Mouse (Mus musculus): ENCODE data around the gene Prokr1. TPM values are rescaled to one million over a fixed set of nuclear protein-coding genes. Genes with fewer than 3 reads are reported as not detected.

The Prokr1 gene
- total and polyA plus RNA-seq, 3 experiments: 1.3 to 1.4 TPM; not detected in 1

DNA sequence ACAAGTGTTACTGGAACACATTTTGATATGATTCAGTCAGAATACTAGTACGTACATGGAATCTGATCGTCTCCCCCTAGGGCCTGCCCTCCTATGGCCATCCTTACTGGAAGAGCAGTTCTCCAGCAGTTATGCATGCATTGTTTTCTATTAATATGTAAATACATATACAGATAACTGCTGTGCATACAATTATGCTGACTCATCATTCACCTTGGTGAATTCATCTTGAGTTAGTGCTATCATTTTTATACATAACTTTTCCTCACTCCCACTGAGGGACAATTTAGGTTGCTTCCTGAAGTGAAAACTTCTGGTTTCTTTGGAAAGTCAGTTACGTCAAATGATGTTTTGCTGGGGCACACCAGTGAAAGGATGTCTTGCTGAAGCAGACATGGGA is 32.6 kb upstream of the Prokr1 start:
- Histone ChIP-seq H3K36me3 (ENCODE audit: control insufficient read depth in 1 of 2, insufficient read depth in 2 of 2, low read length in 2 of 2) (no peaks in the 10 kb centered on the region), H3K9ac (ENCODE audit: control insufficient read depth, low read depth, low read length, poor library complexity, severe bottlenecking) (no peak overlapping the region), H3K79me2 (ENCODE audit: control insufficient read depth, insufficient read depth, low read length, poor library complexity) (no peaks in the 10 kb centered on the region), H3K4me3 (ENCODE audit: control insufficient read depth in 1 of 2, insufficient read depth in 1 of 2, low read depth in 2 of 2, low read length in 2 of 2) (no peak overlapping the region), H3K9me3 (replicated peaks; ENCODE audit: insufficient read depth, low read length) (no peaks in the 10 kb centered on the region), H3K4me1 (ENCODE audit: control insufficient read depth in 1 of 2, insufficient read depth in 2 of 2, low read length in 2 of 2) (no peaks in the 10 kb centered on the region), H3K27ac (ENCODE audit: control insufficient read depth, low read depth, low read length) (no peak overlapping the region), H3K27me3 (ENCODE audit: control insufficient read depth in 1 of 2, insufficient read depth in 2 of 2, low read length in 2 of 2) (peaks cover 0 to 4% of the 10 kb centered on the region in 2 experiments; a peak in 2 of 4 replicates)
- no peak for DNase-seq (ENCODE audit: low read depth, low spot score)
- TF ChIP-seq ZKSCAN1 (IDR thresholded peaks at IDR 0.05; ENCODE audit: low read depth, low read length) (no peak), MAFK (IDR thresholded peaks at IDR 0.05; ENCODE audit: borderline replicate concordance, low read depth, low read length) (peak; percentile 86)

DNA sequence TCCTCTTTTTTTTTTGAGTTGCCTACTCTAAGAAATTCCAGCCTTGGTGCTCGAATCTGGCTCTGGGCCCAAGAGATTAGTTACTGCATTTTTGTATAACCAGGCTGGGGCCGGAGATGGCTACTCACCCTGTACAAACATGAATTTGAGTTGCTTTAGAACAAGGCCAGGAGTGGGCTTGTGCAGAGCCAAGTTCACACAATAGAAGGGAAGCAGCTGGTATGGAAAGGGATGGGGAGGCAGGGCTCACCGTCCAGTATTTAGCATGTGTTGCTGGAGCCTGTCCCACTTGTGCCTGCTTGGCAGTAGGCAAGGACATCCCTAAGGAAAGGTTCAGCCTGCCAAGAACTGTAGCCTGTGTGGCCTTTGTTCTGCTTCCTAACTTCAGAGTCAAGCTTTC is 30.7 kb upstream of the Prokr1 start:
- no peak overlapping the region for H3K4me3 ChIP-seq (ENCODE audit: control insufficient read depth in 1 of 2, insufficient read depth in 1 of 2, low read depth in 2 of 2, low read length in 2 of 2)
- H3K79me2 ChIP-seq (ENCODE audit: control insufficient read depth, insufficient read depth, low read length, poor library complexity): no peaks in the 10 kb centered on the region
- H3K27me3 ChIP-seq (ENCODE audit: control insufficient read depth in 1 of 2, insufficient read depth in 2 of 2, low read length in 2 of 2): peaks cover 0 to 4% of the 10 kb centered on the region in 2 experiments; a peak in 2 of 4 replicates
- no peaks in the 10 kb centered on the region for H3K4me1 ChIP-seq (ENCODE audit: control insufficient read depth in 1 of 2, insufficient read depth in 2 of 2, low read length in 2 of 2)
- TF ChIP-seq TBP (IDR thresholded peaks at IDR 0.05; ENCODE audit: low read depth, low read length): no peak
- H3K27ac ChIP-seq (ENCODE audit: control insufficient read depth, low read depth, low read length): no peak overlapping the region
- H3K9ac ChIP-seq (ENCODE audit: control insufficient read depth, low read depth, low read length, poor library complexity, severe bottlenecking): no peak overlapping the region
- no peaks in the 10 kb centered on the region for H3K36me3 ChIP-seq (ENCODE audit: control insufficient read depth in 1 of 2, insufficient read depth in 2 of 2, low read length in 2 of 2)
- DNase-seq (ENCODE audit: low read depth, low spot score): no peak
- no peaks in the 10 kb centered on the region for H3K9me3 ChIP-seq (replicated peaks; ENCODE audit: insufficient read depth, low read length)

DNA sequence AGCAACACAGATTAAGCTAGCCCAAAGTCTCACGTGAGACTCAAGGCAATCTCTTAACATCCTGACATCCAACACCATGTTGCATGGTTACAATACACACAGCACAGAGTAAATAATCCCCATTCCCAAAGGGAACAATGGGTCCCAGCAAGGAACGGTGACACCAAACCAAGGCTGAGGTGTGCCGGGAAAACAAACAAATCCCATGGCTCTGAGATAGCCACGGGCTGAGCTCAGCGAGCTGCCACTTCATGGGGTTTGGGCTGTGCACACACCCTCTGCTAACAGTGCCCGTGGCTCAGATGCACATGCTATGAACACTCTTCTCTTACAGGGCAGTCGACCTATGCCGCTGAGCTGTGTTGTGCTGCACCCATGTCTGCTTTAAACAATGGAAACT is 27.5 kb upstream of the Prokr1 start:
- no peak overlapping the region for H3K27ac ChIP-seq (ENCODE audit: control insufficient read depth, low read depth, low read length)

GRCm38 (mm10) chr6:87615696-87616083 is 25.1 kb upstream of the Prokr1 start:
- Histone ChIP-seq H3K79me2 (ENCODE audit: control insufficient read depth, insufficient read depth, low read length, poor library complexity) (no peaks in the 10 kb centered on the region), H3K27ac (ENCODE audit: control insufficient read depth, low read depth, low read length) (peak overlapping the region; percentile 22; the same call in 1 of the 2 replicates), H3K4me3 (ENCODE audit: control insufficient read depth in 1 of 2, insufficient read depth in 1 of 2, low read depth in 2 of 2, low read length in 2 of 2) (peak overlapping the region; percentile 58 to 66), H3K36me3 (ENCODE audit: control insufficient read depth in 1 of 2, insufficient read depth in 2 of 2, low read length in 2 of 2) (peaks cover 0 to 6% of the 10 kb centered on the region in 2 experiments; a peak in 2 of 4 replicates), H3K4me1 (ENCODE audit: control insufficient read depth in 1 of 2, insufficient read depth in 2 of 2, low read length in 2 of 2) (peaks cover 0 to 9% of the 10 kb centered on the region in 2 experiments; a peak in 2 of 4 replicates), H3K9me3 (replicated peaks; ENCODE audit: insufficient read depth, low read length) (no peaks in the 10 kb centered on the region), H3K9ac (ENCODE audit: control insufficient read depth, low read depth, low read length, poor library complexity, severe bottlenecking) (peak overlapping the region; percentile 51), H3K27me3 (ENCODE audit: control insufficient read depth in 1 of 2, insufficient read depth in 2 of 2, low read length in 2 of 2) (peaks cover 2 to 4% of the 10 kb centered on the region in 2 experiments; a peak in 2 of 4 replicates)
- DNase-seq (ENCODE audit: low read depth, low spot score): peak; percentile 98
- TF ChIP-seq USF2 (IDR thresholded peaks at IDR 0.05; ENCODE audit: borderline replicate concordance in 1 of 2, insufficient read depth in 1 of 2, low read depth in 1 of 2, low read length in 2 of 2) (peak; percentile 89 to 92), MXI1 (IDR thresholded peaks at IDR 0.05; ENCODE audit: low read depth, low read length) (peak; percentile 99), CTCF (IDR thresholded peaks at IDR 0.05 in 2 of 3, conservative IDR thresholded peaks at IDR 0.05 in 1 of 3; ENCODE audit: control insufficient read depth in 1 of 3, insufficient read depth in 1 of 3, low read depth in 2 of 3, low read length in 3 of 3, poor library complexity in 1 of 3, severe bottlenecking in 1 of 3) (0 out of 6 replicates have a peak, but pooled peaks of 1 of the 3 experiments have one; percentile 4), KAT2A (conservative IDR thresholded peaks at IDR 0.05; ENCODE audit: low read depth, low read length) (no peak), TBP (IDR thresholded peaks at IDR 0.05; ENCODE audit: low read depth, low read length) (peak; percentile 49; the same call in 1 of the 2 replicates), HCFC1 (IDR thresholded peaks at IDR 0.05; ENCODE audit: low read depth, low read length) (peak; percentile 49; the same call in 1 of the 2 replicates), POLR2A (IDR thresholded peaks at IDR 0.05; ENCODE audit: control insufficient read depth in 1 of 2, insufficient read depth in 1 of 2, low read depth in 1 of 2, low read length in 2 of 2, poor library complexity in 1 of 2) (peak in 1 of 2 experiments; percentile 40; a peak in 1 of 4 replicates), GATA1 (IDR thresholded peaks at IDR 0.05; ENCODE audit: low read depth, low read length) (no peak), USF1 (IDR thresholded peaks at IDR 0.05; ENCODE audit: low read depth, low read length) (peak; percentile 99), ELF1 (IDR thresholded peaks at IDR 0.05; ENCODE audit: low read depth, low read length) (peak; percentile 74), MAZ (IDR thresholded peaks at IDR 0.05; ENCODE audit: low read depth, low read length) (0 out of 2 replicates have a peak, but pooled peaks have one; percentile 10), MYC (IDR thresholded peaks at IDR 0.05; ENCODE audit: low read depth, low read length) (peak; percentile 79; the same call in 1 of the 2 replicates), JUND (IDR thresholded peaks at IDR 0.05; ENCODE audit: low read depth, low read length) (no peak), SIN3A (IDR thresholded peaks at IDR 0.05; ENCODE audit: low read length) (peak; percentile 94), MAX (IDR thresholded peaks at IDR 0.05; ENCODE audit: low read length) (peak; percentile 98)

More for the DNA sequence above, 27.5 kb upstream of the Prokr1 start:
- H3K36me3 ChIP-seq (ENCODE audit: control insufficient read depth in 1 of 2, insufficient read depth in 2 of 2, low read length in 2 of 2): peaks cover 0 to 6% of the 10 kb centered on the region in 2 experiments; a peak in 2 of 4 replicates
- no peak for TF ChIP-seq CHD1 (IDR thresholded peaks at IDR 0.05; ENCODE audit: low read depth, low read length)
- no peak for TF ChIP-seq MXI1 (IDR thresholded peaks at IDR 0.05; ENCODE audit: low read depth, low read length)
- H3K27me3 ChIP-seq (ENCODE audit: control insufficient read depth in 1 of 2, insufficient read depth in 2 of 2, low read length in 2 of 2): peaks cover 0 to 4% of the 10 kb centered on the region in 2 experiments; a peak in 2 of 4 replicates
- peaks cover 0 to 9% of the 10 kb centered on the region in 2 experiments; a peak in 2 of 4 replicates for H3K4me1 ChIP-seq (ENCODE audit: control insufficient read depth in 1 of 2, insufficient read depth in 2 of 2, low read length in 2 of 2)
- no peaks in the 10 kb centered on the region for H3K79me2 ChIP-seq (ENCODE audit: control insufficient read depth, insufficient read depth, low read length, poor library complexity)
- DNase-seq (ENCODE audit: low read depth, low spot score): no peak
- H3K4me3 ChIP-seq (ENCODE audit: control insufficient read depth in 1 of 2, insufficient read depth in 1 of 2, low read depth in 2 of 2, low read length in 2 of 2): no peak overlapping the region
- no peak overlapping the region for H3K9ac ChIP-seq (ENCODE audit: control insufficient read depth, low read depth, low read length, poor library complexity, severe bottlenecking)
- no peaks in the 10 kb centered on the region for H3K9me3 ChIP-seq (replicated peaks; ENCODE audit: insufficient read depth, low read length)
